Mouse (Mus musculus) heart, postnatal 0 days (tissue): ENCODE data around the gene Ly9. TPM values are rescaled to one million over a fixed set of nuclear protein-coding genes. Genes with fewer than 3 reads are reported as not detected.

Experiments used
- ATAC-seq: fragments of 200-750 bp; cut with Nextera tagmentation; 2 replicates; pipeline ENCODE4 v1.8.0; 2017; ENCODE audit warnings: low read depth, moderate number of reproducible peaks, moderate library complexity; ENCODE audit not compliant: insufficient read depth
- DNase-seq: peaks from one replicate; pipeline ENCODE4 v3.0.0-alpha.2; 2016; ENCODE audit warnings: low spot score
- H3K27ac ChIP-seq: fragments of 300-500 bp; sonication (generic); 2 replicates; pipeline ENCODE4 v1.5.1; 2014; ENCODE audit warnings: low read depth, mild to moderate bottlenecking
- H3K27me3 ChIP-seq: fragments of 300-500 bp; sonication (generic); 2 replicates; pipeline ENCODE4 v1.6.1; 2014; ENCODE audit warnings: low read length, mixed read lengths; ENCODE audit not compliant: control insufficient read depth, insufficient read depth
- H3K36me3 ChIP-seq: fragments of 300-500 bp; sonication (generic); replicated peaks from 2 replicates; pipeline ENCODE4 v1.6.1; 2014; ENCODE audit warnings: low read length, mixed read lengths; ENCODE audit not compliant: control insufficient read depth, insufficient read depth
- H3K4me1 ChIP-seq: fragments of 300-500 bp; sonication (generic); 2 replicates; pipeline ENCODE4 v1.6.1; 2014; ENCODE audit warnings: antibody characterized with exemption; ENCODE audit not compliant: control insufficient read depth, insufficient read depth
- H3K4me2 ChIP-seq: fragments of 300-500 bp; sonication (generic); 2 replicates; pipeline ENCODE4 v1.6.1; 2014; ENCODE audit warnings: low read depth, mild to moderate bottlenecking, low read length, moderate library complexity
- H3K4me3 ChIP-seq: fragments of 300-500 bp; sonication (generic); 2 replicates; pipeline ENCODE4 v1.5.1; 2014; ENCODE audit warnings: low read depth, low read length
- H3K9ac ChIP-seq: fragments of 300-500 bp; sonication (generic); replicated peaks from 2 replicates; pipeline ENCODE4 v1.6.1; 2014; ENCODE audit warnings: low read depth, low read length, mixed read lengths
- H3K9me3 ChIP-seq: fragments of 300-500 bp; sonication (generic); replicated peaks from 2 replicates; pipeline ENCODE4 v1.6.1; 2016; ENCODE audit warnings: low read length; ENCODE audit not compliant: control insufficient read depth
- CTCF ChIP-seq: IDR thresholded peaks from 2 replicates; pipeline ENCODE4 v1.5.1; 2016; ENCODE audit warnings: antibody characterized with exemption, control low read depth, low read depth
- EP300 ChIP-seq: IDR thresholded peaks from 2 replicates; pipeline ENCODE4 v1.6.1; 2016; ENCODE audit warnings: antibody characterized with exemption, low read depth
- WGBS: fragments of 180-500 bp; shearing (Covaris S2); extraction: QIAGEN DNeasy Blood & Tissue Kit; methylation state at CpG from one replicate; pipeline ENCODE4 v1.1.7; 2014; 5-methylcytosine and 5-hydroxymethylcytosine counted together
- polyA plus RNA-seq: library from polyadenylated mRNA; unstranded; fragments of >200 nt; fragmentation: Nextera tagmentation; extraction: Ambion mirVana; gene quantifications from 2 replicates; pipeline ENCODE4 v1.2.1, GENCODE M21; 2015
- total RNA-seq: library from RNA; depleted of rRNA; stranded (reverse); fragments of >200 nt; gene quantifications from 2 replicates; pipeline ENCODE4 v1.2.3, GENCODE M21; 2014; ENCODE audit warnings: low replicate concordance; rRNA removed

Ly9 gene
- 0.31 TPM in 1 of 2 replicates, not detected in the other for total RNA-seq
- polyA plus RNA-seq = 0.18 and 0.21 TPM in 2 replicates

GRCm38 (mm10) chr1:171607176-171607575, at the start of gene Ly9:
Gene Ly9 (minus strand): TSS chr1:171607410.
- 74% methylated on average over 9 of the region's 9 CpGs for WGBS
- H3K36me3 ChIP-seq = no peaks in the 10 kb centered on the region
- TF ChIP-seq CTCF (no peak), EP300 (no peak)
- DNase-seq (no peak), ATAC-seq (no peak)
- no peak within 1 kb of the TSS for H3K27ac ChIP-seq
- H3K27me3 ChIP-seq = no peaks in the 10 kb centered on the region
- H3K4me3 ChIP-seq = peak within 1 kb of the TSS; percentile 13; the same call in 1 of the 2 replicates
- H3K9ac ChIP-seq = no peak within 1 kb of the TSS
- no peaks in the 10 kb centered on the region for H3K9me3 ChIP-seq
- H3K4me2 ChIP-seq = no peak within 1 kb of the TSS; the same call in 1 of the 2 replicates
- no peaks in the 10 kb centered on the region for H3K4me1 ChIP-seq

- no peak for DNase-seq
- Histone ChIP-seq H3K4me2 (no peak within 1 kb of the TSS), H3K4me1 (no peaks in the 10 kb centered on the region), H3K4me3 (no peak within 1 kb of the TSS), H3K9ac (no peak within 1 kb of the TSS), H3K36me3 (no peaks in the 10 kb centered on the region), H3K27ac (no peak within 1 kb of the TSS), H3K9me3 (no peaks in the 10 kb centered on the region), H3K27me3 (no peaks in the 10 kb centered on the region)
- no peak for ATAC-seq
- 85% methylated on average over 5 of the region's 5 CpGs for WGBS
- TF ChIP-seq CTCF (no peak), EP300 (no peak)
Measured at GRCm38 (mm10) chr1:171652734-171653133, 45.5 kb upstream of the Ly9 start, which contains the start of gene Slamf7. Gene Slamf7 (minus strand): TSS chr1:171653035.

DNA sequence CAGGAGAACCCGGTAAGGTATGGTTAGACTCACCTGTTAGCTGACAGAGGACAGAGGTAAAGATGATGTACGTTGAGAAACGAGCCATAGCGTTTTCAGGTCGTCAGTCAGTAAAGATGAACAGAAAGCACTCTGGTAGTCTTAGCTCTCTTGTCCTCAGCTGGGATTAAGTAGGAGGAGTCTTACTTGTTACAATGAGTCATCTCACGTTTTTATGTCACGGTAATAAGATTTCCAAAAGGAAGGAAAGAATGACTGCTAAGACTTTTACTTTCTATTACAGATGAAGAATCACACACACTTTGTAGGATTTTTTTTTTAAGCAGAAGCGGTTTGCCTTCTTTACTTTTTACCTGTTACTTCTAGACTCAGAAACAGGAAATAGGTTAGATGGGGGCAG, 41.6 kb upstream of the Ly9 start:
- no peak overlapping the region for H3K4me2 ChIP-seq
- H3K9ac ChIP-seq = no peak overlapping the region
- no peak overlapping the region for H3K4me3 ChIP-seq
- H3K27ac ChIP-seq = no peak overlapping the region
- no peak for TF ChIP-seq CTCF
- no peak for TF ChIP-seq EP300
- no peaks in the 10 kb centered on the region for H3K27me3 ChIP-seq
- DNase-seq (no peak), ATAC-seq (no peak)
- no peaks in the 10 kb centered on the region for H3K36me3 ChIP-seq
- no peaks in the 10 kb centered on the region for H3K9me3 ChIP-seq
- no peaks in the 10 kb centered on the region for H3K4me1 ChIP-seq
- WGBS = 60% methylated on average over 8 of the region's 8 CpGs

GRCm38 (mm10) chr1:171647716-171648115, 40.5 kb upstream of the Ly9 start:
- ATAC-seq (no peak), DNase-seq (no peak)
- H3K9ac ChIP-seq = no peak overlapping the region
- TF ChIP-seq CTCF = no peak
- no peak for TF ChIP-seq EP300
- no peaks in the 10 kb centered on the region for H3K27me3 ChIP-seq
- no peak overlapping the region for H3K4me2 ChIP-seq
- WGBS = 73% methylated on average over 5 of the region's 5 CpGs
- H3K4me3 ChIP-seq = no peak overlapping the region
- H3K4me1 ChIP-seq = no peaks in the 10 kb centered on the region
- H3K9me3 ChIP-seq = no peaks in the 10 kb centered on the region
- no peak overlapping the region for H3K27ac ChIP-seq
- no peaks in the 10 kb centered on the region for H3K36me3 ChIP-seq

- Histone ChIP-seq H3K27ac (no peak overlapping the region), H3K9me3 (no peaks in the 10 kb centered on the region), H3K4me2 (no peak overlapping the region), H3K9ac (no peak overlapping the region), H3K27me3 (no peaks in the 10 kb centered on the region), H3K36me3 (no peaks in the 10 kb centered on the region), H3K4me3 (no peak overlapping the region), H3K4me1 (no peaks in the 10 kb centered on the region)
- ATAC-seq (no peak), DNase-seq (no peak)
- TF ChIP-seq CTCF = no peak
- TF ChIP-seq EP300 = no peak
- 51% methylated on average over 5 of the region's 5 CpGs for WGBS
Measured at GRCm38 (mm10) chr1:171646429-171646940, 39.3 kb upstream of the Ly9 start.

DNA sequence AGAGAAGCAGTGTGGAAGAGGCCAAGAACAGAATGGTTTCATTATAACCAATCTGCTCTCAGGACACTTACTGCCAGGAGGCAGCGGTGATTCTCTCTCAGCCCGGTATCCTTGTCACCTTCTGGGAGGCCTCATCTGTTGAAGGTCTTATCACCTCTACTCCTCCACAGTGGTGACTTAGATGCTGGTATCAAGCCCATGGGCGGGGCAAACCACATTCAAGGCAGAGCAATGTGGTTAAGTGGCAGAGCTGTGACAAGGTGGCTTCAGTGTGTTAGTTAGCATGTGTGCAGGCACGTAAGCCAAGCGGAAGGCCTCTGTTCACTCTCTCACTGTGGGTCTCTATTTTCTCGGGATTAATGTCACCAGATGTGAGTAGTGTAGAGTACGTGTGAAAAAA, 36.4 kb upstream of the Ly9 start:
- TF ChIP-seq CTCF = no peak
- no peak for TF ChIP-seq EP300
- H3K4me3 ChIP-seq = no peak overlapping the region
- no peaks in the 10 kb centered on the region for H3K27me3 ChIP-seq
- H3K27ac ChIP-seq = no peak overlapping the region
- H3K9me3 ChIP-seq = no peaks in the 10 kb centered on the region
- H3K36me3 ChIP-seq = no peaks in the 10 kb centered on the region
- DNase-seq (no peak), ATAC-seq (no peak)
- no peaks in the 10 kb centered on the region for H3K4me1 ChIP-seq
- H3K9ac ChIP-seq = no peak overlapping the region
- no peak overlapping the region for H3K4me2 ChIP-seq
- WGBS = 46% methylated on average over 7 of the region's 7 CpGs
